Mouse (Mus musculus): ENCODE data around the gene Zfp961.

DNA sequence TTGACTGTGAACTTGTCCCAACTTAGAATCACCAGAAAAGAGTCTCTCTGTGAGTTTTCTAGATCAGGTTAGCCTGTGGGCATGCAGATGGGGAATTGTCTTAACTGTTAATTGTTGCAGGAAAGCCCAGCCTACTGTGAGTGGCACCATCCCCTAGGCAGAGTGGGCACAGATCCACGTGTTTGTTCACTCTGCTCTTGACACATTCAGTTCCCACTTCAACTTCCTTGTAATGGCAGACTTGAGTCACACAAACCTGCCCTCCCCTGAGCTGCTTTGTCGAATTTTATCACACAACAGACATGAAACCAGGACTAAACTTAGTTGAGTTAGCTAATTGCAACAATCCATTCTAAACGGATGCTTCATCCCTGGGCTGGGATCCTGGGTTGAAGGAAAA is 49.4 kb downstream of the Zfp961 start:
- no peak for TF ChIP-seq CTCF (IDR thresholded peaks at IDR 0.05; ENCODE audit: borderline replicate concordance, insufficient read depth, low read depth, low read length)
- no peak for TF ChIP-seq POLR2A (IDR thresholded peaks at IDR 0.05; ENCODE audit: borderline replicate concordance, insufficient read depth, low read length)

All from cerebellum, adult 2 months (tissue).